In the genomic region with DNA sequence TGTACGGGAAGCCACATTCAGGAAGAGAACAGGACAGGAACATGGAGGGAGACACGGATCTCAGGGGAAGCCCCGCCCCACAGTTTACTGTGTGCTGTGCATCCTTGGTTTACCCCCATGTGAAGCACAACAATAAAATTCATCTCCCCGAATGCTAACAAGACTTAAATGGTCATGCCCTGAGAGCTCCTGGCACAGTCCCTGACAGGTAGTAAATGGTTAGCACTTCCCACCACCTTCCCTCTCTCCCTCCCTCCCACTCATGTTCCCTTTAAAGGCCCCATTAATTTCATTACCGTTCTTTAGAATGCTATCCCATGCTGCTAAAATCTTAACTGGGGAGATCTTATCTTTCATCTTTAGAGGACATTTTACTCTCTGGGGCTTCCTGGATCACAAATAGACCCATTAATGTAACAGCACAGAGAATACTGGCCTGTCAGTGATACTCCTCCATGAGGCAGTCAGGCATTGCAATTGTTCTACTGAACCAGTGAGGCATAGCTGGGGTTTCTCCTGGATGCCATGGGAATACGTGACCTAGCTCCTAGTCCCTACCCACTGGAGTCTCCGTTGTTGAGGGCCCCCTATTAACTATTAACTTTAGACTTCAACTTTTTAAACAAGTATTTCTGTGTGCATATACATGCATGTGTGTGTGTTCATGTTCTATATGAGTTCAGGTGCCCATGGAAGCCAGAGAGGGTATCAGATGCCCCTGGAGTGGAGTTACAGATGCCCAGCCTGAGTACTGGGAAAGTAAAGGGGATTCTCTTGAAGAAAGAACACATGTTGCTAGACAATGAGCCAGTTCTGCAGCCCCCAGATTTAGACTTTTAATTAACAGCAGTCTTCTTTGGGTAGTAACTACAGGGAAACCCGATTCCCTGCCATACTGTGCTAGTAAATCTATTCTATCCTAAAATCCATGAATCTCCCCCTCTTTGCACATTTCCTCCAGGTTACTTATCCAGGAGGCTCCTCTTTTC, we compare ENCODE assay signal across 16 mouse cellular contexts.
DNase-seq lines count a peak whose midpoint lies in the region; ATAC-seq and TF ChIP-seq lines count a peak whose summit lies in the region.
"Had no signal": no experiment of that assay in that cellular context is flagged by ENCODE, and none has a peak within 500 bp of the region (broad histone marks: within the 10 kb centered on the region; RNA-seq: fewer than 3 reads in every experiment).

No protein-coding gene starts in this region.

- 75% methylated on average over 8 of the region's 8 CpGs for WGBS in heart, embryonic 10.5 days
- WGBS in kidney, adult 2 months = 33% methylated on average over 8 of the region's 8 CpGs
- 25% methylated on average over 8 of the region's 8 CpGs for WGBS in kidney, embryonic 16.5 days
- 75% methylated on average over 8 of the region's 8 CpGs for WGBS in stomach, postnatal 0 days

- TF ChIP-seq EP300 in stomach, postnatal 0 days (optimal IDR thresholded peaks at IDR 0.05) = no peak

- intact Hi-C loops in heart, postnatal 36 days (cut with DNase I) = no loop called here

- no peaks in the 10 kb centered on the region for H3K9me3 ChIP-seq in heart, embryonic 10.5 days
- no peaks in the 10 kb centered on the region for H3K9me3 ChIP-seq in kidney, embryonic 16.5 days (ENCODE audit: low read length)
- H3K9me3 ChIP-seq in stomach, postnatal 0 days (ENCODE audit: control insufficient read depth, low read length) = no peaks in the 10 kb centered on the region
- H3K9me3 ChIP-seq: hindbrain, embryonic 10.5 days; liver, embryonic 12.5 days; megakaryocyte, embryonic 14.5 days had no signal

- peaks cover 27% of the 10 kb centered on the region for H3K4me1 ChIP-seq in heart, embryonic 10.5 days
- no peaks in the 10 kb centered on the region; the same call in 1 of the 2 replicates for H3K4me1 ChIP-seq in kidney, adult 2 months (ENCODE audit: control insufficient read depth, insufficient read depth, low read length)
- H3K4me1 ChIP-seq in kidney, embryonic 16.5 days (ENCODE audit: insufficient read depth, low read length) = peaks cover 35% of the 10 kb centered on the region
- H3K4me1 ChIP-seq in stomach, postnatal 0 days (replicated peaks; ENCODE audit: control insufficient read depth, insufficient read depth) = 0 out of 2 replicates have a peak, but pooled peaks cover 3% of the 10 kb centered on the region
- H3K4me1 ChIP-seq: hindbrain, embryonic 10.5 days had no signal

- no peak overlapping the region for H3K4me2 ChIP-seq in kidney, embryonic 16.5 days (replicated peaks; ENCODE audit: low read depth, low read length)
- no peak overlapping the region for H3K4me2 ChIP-seq in stomach, postnatal 0 days (replicated peaks; ENCODE audit: low read depth)
- H3K4me2 ChIP-seq: liver, embryonic 12.5 days had no signal

- no peaks in the 10 kb centered on the region for H3K36me3 ChIP-seq in heart, embryonic 10.5 days
- H3K36me3 ChIP-seq in kidney, adult 2 months (ENCODE audit: control insufficient read depth, insufficient read depth, low read length) = no peaks in the 10 kb centered on the region
- peaks cover 7% of the 10 kb centered on the region for H3K36me3 ChIP-seq in kidney, embryonic 16.5 days (ENCODE audit: insufficient read depth, low read length)
- no peaks in the 10 kb centered on the region for H3K36me3 ChIP-seq in stomach, postnatal 0 days (ENCODE audit: control insufficient read depth, insufficient read depth, low read length)
- H3K36me3 ChIP-seq: hindbrain, embryonic 10.5 days; liver, embryonic 12.5 days had no signal

- H3K4me3 ChIP-seq in heart, embryonic 10.5 days = no peak overlapping the region
- H3K4me3 ChIP-seq in kidney, adult 2 months (ENCODE audit: insufficient read depth, low read depth, low read length) = no peak overlapping the region
- H3K4me3 ChIP-seq in kidney, embryonic 16.5 days (ENCODE audit: low read length) = no peak overlapping the region
- H3K4me3 ChIP-seq in stomach, postnatal 0 days (ENCODE audit: low read depth, low read length) = no peak overlapping the region
- H3K4me3 ChIP-seq: hindbrain, embryonic 10.5 days; liver, embryonic 12.5 days; megakaryocyte, embryonic 14.5 days had no signal

- no peak for TF ChIP-seq CTCF in kidney, adult 2 months (conservative IDR thresholded peaks at IDR 0.05; ENCODE audit: insufficient read depth, insufficient read length, low read depth, low read length)
- TF ChIP-seq CTCF in stomach, postnatal 0 days (IDR thresholded peaks at IDR 0.05; ENCODE audit: low read depth) = no peak

- H3K9ac ChIP-seq in kidney, embryonic 16.5 days (replicated peaks; ENCODE audit: low read length) = no peak overlapping the region
- H3K9ac ChIP-seq in stomach, postnatal 0 days (ENCODE audit: low read length) = no peak overlapping the region
- H3K9ac ChIP-seq: forebrain, postnatal 0 days; liver, embryonic 12.5 days had no signal

- H3K27me3 ChIP-seq in heart, embryonic 10.5 days (ENCODE audit: insufficient read depth, poor library complexity, severe bottlenecking) = no peaks in the 10 kb centered on the region
- no peaks in the 10 kb centered on the region for H3K27me3 ChIP-seq in kidney, adult 2 months (replicated peaks; ENCODE audit: control insufficient read depth, insufficient read depth, low read length)
- no peaks in the 10 kb centered on the region for H3K27me3 ChIP-seq in kidney, embryonic 16.5 days (ENCODE audit: insufficient read depth, low read length)
- no peaks in the 10 kb centered on the region for H3K27me3 ChIP-seq in stomach, postnatal 0 days (ENCODE audit: control insufficient read depth, insufficient read depth, low read length)
- H3K27me3 ChIP-seq: liver, embryonic 12.5 days had no signal

- H3K27ac ChIP-seq in heart, embryonic 10.5 days = peak overlapping the region; percentile 29; the same call in 1 of the 2 replicates
- H3K27ac ChIP-seq in kidney, adult 2 months (ENCODE audit: insufficient read depth, low read depth, low read length) = no peak overlapping the region
- H3K27ac ChIP-seq in kidney, embryonic 16.5 days (ENCODE audit: low read length) = peak overlapping the region; percentile 93
- 0 out of 2 replicates have a peak overlapping the region, but pooled peaks have one; percentile 63 for H3K27ac ChIP-seq in stomach, postnatal 0 days (replicated peaks)
- H3K27ac ChIP-seq: hindbrain, embryonic 10.5 days; liver, embryonic 12.5 days had no signal

- no peak for TF ChIP-seq POLR2A in kidney, adult 2 months (IDR thresholded peaks at IDR 0.05; ENCODE audit: low read depth, low read length)

- ATAC-seq in kidney, embryonic 16.5 days (ENCODE audit: low FRiP score, low TSS enrichment) = peak; percentile 97
- no peak for ATAC-seq in stomach, postnatal 0 days (ENCODE audit: low FRiP score, low TSS enrichment)
- ATAC-seq: forebrain, postnatal 0 days; inflammation-experienced regulatory T-cells, adult 6 months; liver, embryonic 12.5 days had no signal

- no peak for DNase-seq in heart, embryonic 10.5 days (ENCODE audit: low spot score)
- DNase-seq in heart, postnatal 36 days = no peak
- peak; percentile 52 for DNase-seq in kidney, adult 2 months
- DNase-seq in kidney, adult 18-20 months = no peak
- no peak for DNase-seq in stomach, postnatal 0 days (ENCODE audit: low spot score)
- no peak for DNase-seq in layer of hippocampus, postnatal 10 days (ENCODE audit: low spot score in 2 of 2)
- DNase-seq: forebrain, postnatal 0 days; left cerebral cortex, postnatal 4 days; lung, postnatal 10 days; right cerebral cortex, postnatal 4 days; thymus, postnatal 14 days had no signal
